Mouse (Mus musculus) T-cell, adult 2 months (primary cell): Measurements from ENCODE around the gene Klhl42.
A peak's percentile ranks its signal among the peaks of the same experiment; 100 is the strongest.

ENCODE experiments used
- DNase-seq: peaks from one replicate; pipeline ENCODE4 v3.0.0; 2022; ENCODE audit warnings: low spot score

The Klhl42 gene

GRCm38 (mm10) chr6:147087736-147088135 lies 3.4 kb upstream of the Klhl42 start:
- DNase-seq, result no peak

DNA sequence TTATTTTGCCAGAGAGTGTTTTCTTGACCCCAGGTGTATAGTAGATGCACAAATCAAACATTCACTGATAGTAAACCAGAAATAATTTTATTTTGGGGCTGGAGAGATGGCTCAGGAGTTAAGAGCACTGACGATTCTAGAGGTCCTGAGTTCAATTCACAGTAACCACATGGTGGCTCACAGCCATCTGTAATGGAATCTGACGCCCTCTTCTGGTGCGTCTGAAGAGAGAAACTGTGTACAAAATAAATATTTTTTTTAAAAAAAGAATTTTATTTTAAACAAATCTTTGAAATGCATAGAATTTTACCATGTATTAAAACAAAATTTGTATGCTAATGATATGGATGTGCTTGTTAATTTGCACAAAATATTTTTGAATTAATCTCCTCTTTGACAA lies 2.7 kb upstream of the Klhl42 start:
- DNase-seq, result no peak

DNA sequence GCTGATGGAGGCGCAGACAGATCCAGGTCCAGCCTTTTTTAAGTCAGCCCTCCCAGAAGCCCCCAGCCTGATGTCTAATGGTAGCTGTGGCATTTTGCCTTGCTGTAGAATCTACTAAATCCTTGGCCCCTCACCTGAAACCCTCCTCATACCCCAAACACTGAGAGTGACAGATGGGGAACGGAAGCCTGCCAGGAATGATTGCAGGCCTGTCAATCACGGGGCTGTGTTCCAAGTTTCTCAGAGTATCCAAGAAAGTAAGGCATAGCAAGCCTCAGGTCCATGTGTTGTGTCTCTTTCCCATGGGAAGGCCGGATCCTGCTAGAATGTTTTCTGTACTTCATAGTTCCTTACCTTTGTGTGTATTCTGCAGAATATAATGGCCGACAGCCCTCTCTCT lies 988 bp upstream of the Klhl42 start:
- DNase-seq, result no peak

GRCm38 (mm10) chr6:147092136-147092535 lies 957 bp downstream of the Klhl42 start:
- DNase-seq, result no peak

DNA sequence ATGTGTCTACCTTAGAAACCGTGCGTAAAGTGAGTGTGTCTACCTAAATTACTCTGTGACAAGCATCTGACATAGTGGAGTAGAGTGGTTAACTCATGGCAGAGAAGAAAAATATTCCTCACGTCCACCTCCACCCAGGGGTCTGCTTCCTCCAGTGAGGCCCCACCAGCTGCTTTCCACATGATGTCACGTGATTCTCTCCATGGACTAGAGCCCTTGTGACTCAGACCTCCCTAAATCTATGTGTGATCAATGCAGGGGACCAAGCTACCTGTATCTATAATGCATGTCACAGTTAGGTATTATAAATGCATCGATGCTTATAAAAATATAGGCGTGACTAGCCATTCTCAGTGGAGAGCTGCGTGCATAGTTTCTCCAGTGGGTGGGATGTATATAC lies 3.6 kb downstream of the Klhl42 start:
- no peak for DNase-seq

DNA sequence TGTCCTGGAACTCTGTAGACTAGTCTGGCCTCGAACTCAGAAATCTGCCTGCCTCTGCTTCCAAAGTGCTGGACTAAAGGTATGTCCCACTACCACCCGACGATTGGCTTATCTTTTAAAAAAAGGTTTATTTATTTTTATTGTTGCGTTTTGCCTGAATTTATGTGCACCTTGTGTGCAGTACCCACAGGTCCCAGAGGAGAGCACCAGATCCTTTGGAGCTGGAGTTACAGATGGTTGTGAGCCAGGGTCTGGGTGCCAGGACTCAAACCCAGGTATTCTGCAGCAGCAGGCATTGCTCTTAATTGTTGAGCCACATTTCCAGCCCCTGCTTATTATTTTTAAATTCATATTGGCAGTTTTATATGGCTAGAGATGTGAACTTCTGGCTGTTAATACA lies 4.9 kb downstream of the Klhl42 start:
- no peak for DNase-seq

GRCm38 (mm10) chr6:147096934-147097333 lies 5.8 kb downstream of the Klhl42 start:
- DNase-seq, result no peak

DNA sequence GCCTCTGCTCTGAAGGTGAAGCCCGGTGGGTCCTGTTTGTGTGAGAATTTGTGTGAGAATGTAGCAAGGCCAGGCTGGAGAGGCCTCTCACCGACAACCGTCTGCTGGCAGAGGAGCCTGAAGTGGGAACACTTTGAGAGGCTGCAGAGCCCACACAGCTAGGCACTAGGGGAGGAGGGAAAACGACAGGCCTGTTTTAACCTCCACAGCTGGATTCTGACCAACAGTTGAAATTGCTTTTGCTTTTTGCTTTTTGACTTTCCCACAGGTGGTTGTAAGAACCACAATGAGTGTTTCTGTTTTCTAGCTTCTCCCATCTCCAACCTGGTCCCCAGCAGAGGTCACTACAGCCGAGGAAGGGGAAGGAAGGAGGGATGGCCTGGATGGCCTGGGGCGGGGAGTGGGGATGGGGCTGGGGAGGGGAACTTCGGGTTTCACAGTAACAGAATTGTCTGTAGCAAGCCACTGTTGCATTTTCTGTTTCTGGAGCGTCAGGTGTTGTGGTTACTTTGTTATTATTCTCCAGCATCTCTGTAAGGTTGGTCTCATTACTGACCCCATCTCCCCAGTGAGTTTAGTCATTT lies 6.3 kb downstream of the Klhl42 start:
- no peak for DNase-seq

DNA sequence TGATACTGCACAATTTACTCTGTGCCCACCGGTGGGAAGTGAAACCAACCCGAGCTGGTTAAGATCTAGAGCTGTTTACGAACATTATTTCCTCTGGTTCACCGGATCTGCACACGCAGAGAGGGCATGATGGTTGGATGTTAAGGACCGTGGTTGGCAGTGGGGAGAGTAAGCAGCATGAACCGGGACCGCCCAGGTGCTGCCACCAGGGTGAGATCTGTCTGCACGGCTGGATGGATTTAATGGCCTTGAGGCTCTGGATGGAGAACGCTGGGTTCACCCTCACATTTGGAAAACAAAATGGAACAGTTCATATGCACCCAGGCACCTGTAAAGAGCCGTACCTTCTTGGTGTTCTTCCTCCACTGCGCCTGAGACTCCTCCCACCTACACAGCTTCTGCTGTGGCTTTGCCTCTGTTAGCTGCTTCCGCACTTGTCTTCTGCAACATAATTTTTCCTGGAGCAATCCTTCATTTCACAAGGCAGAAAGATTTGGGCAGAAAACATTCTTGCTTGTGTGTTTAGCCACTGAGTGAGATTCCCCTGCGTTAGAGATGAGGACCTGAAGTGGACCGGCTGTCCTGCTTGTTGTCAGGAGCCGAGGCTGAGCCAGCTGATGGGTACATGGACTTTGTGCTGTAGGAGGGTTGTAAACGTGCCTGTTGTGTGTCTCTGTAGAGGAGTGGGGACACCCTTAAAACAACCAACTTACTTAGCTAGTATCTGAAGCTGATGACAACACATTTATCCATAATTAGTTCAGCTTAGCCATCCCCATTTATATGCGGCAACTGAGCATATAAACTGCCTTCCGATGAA lies 8.5 kb downstream of the Klhl42 start:
- DNase-seq, result peak; percentile 77

GRCm38 (mm10) chr6:147102293-147102692 lies 11.1 kb downstream of the Klhl42 start:
- DNase-seq, result peak; percentile 28

DNA sequence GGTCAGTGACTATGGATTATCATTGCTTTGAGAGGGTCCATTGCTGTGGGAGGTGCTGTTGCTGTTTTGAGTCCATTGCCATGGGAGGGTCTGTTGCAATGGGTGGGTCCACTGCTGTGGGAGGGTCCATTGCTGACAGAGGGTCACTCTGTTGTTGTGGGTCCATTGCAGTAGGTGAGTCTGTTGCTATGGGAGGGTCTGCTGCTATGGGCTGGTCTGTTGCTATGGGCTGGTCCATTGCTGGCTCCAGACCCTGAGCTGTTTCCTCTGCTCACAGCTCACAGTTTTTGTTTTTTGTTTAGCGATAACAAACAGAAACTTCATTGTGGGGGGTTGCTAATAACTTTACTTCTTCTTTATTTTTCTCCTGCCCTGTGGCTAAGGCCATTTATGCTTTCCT lies 14.3 kb downstream of the Klhl42 start:
- DNase-seq, result no peak

DNA sequence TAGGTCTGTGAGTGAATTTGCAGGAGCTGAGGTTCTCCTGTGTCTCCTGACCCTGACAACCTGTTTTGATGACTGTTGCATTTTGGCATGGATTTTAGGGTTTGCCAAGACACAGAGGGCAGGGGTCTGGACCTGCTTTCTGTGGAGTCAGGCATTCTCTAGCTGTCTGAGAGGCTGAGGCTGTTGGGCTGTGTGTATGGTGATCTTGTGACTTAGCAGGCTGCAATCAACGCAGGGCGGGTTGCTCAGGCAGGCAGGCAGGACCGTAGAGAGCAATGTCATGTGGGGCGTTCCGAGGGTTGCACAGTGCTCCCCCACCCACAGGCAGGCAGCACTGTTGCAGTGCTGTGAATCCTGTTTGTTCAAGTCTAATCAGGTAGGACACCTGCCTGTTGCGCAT lies 15.5 kb downstream of the Klhl42 start:
- DNase-seq, result no peak

- no peak for DNase-seq
These were observed 18.1 kb downstream of the Klhl42 start for GRCm38 (mm10) chr6:147109283-147109682.

GRCm38 (mm10) chr6:147116579-147116978 lies 25.4 kb downstream of the Klhl42 start:
- DNase-seq, result peak; percentile 58

GRCm38 (mm10) chr6:147117764-147118163 lies 26.6 kb downstream of the Klhl42 start:
- no peak for DNase-seq

DNA sequence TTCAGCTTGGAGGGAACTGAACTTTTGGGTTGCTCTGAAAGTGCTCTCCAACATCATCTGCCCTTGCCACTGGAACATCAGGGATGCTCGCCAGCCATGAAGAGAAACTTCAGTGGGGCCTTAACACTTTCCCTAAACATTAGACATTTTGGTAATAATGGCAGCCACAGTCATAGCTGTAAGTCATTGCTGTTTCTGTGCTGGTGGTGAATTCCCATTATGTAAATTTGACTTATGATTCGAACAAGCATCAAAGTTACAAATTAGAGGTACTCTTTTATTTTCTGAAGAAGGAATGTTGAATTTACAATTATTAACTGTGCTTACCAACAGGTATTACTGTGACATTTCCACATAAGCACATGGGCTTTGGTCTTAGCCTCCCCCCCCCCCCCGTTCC lies 27.0 kb downstream of the Klhl42 start:
- no peak for DNase-seq

DNA sequence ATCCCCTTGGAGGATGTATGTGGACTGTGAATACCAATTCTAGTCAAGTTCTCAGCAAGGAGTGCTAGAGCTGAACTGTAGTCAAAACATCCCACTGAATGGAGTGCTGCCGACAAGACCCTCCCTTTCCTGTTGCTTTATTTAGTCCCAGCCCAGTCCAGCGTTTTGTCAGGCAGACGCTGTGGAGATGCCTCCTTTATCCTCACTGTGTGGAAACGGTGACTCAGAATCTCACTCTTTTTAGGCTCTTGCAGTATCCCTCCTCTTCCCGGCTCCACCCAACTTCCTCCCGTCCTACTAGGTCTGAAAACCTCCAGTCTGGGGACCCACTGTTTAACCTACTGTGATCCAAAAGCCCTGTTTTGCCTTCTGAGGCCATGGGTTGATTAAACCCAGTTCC lies 30.1 kb downstream of the Klhl42 start:
- DNase-seq, result no peak

GRCm38 (mm10) chr6:147127239-147127638 lies 36.1 kb downstream of the Klhl42 start:
- no peak for DNase-seq

DNA sequence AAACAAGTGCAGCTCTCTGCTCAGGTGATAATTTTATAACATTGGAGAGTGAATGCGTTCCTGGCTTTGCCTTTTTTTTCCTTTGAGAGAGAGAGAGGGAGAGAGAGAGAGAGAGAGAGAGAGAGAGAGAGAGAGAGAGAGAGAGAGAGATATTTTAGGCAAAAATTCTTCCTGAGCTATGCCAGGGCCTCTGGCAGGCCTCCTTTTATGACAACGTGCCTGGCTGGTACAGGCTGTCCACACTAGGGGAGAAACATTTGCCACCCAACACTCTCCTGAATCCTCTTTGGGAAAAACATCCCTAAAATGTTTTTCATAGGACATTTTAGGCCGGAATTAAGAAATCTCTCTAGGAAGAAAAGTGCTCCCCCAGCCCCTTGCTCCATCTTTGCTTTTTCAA lies 47.1 kb downstream of the Klhl42 start:
- no peak for DNase-seq

- DNase-seq, result no peak
These were observed 49.5 kb downstream of the Klhl42 start for GRCm38 (mm10) chr6:147140600-147141154.

DNA sequence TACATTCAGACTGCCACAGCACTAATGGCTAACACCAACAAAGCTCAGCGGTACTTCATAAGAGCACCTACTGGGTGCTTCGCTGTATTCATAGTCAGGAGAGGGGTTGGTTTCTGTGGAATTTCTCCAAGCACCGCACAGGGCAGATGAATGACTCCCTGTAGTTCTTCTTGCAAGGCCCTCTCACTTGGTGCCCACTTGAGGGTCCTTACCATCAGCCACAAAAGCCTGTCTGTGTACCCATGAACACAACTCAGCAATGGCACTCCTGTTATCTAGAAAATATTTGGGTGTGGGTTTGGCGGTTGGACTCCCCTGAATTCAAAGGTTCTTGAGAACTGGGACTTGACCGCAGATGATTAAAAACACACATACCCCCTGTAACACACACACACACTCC lies 53.5 kb downstream of the Klhl42 start:
- no peak for DNase-seq

DNA sequence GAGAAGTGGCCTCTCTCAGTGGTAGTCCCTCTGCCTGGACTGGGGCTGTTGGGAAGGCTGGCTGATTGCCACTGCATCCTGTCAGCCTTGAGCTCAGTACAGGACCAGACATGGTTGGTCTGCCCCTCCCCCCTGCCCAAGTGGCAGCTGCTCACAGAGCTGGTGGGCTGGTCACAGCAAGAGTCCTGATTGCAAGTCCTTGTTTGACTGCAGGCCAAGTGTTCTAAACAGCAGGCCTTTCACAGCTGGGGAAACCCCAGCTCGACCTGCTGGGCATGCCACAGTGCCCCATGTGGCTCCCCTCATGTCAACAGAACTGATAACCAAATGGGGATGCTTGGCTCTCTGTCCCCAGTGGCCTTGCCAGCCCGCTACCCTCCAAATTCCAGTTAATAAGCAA lies 54.1 kb downstream of the Klhl42 start:
- DNase-seq, result no peak

DNA sequence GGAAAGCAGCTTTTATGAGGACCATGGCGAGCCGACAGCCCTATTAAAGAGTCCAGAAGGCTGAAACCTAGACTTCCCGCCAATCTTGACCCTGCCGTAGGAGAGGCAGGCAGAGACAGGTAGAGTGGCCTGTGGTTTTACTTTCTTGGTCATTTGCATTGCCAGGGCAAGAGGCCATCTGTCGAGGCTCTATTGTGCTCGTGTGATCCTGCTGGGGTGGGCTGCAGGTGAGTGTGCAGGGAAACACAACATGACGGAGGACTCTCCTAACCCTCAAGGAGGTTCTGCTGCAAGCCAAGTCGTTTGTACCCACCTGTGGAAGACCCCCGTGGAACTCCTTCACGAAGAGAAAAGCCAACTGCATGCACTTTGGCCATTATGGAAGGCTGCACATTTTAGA lies 54.6 kb downstream of the Klhl42 start:
- DNase-seq, result no peak

- DNase-seq, result no peak
These were observed 59.9 kb downstream of the Klhl42 start for GRCm38 (mm10) chr6:147151069-147151468.
